Mouse (Mus musculus): Measurements from ENCODE around the gene Gm20075.
A peak's percentile ranks its signal among the peaks of the same experiment; 100 is the strongest.
"Not testable (repeated sequence)": the region's sequence is repeated elsewhere in the genome, so short reads cannot be mapped to it uniquely, and the experiment has no call there.

Gene Gm20075

DNA sequence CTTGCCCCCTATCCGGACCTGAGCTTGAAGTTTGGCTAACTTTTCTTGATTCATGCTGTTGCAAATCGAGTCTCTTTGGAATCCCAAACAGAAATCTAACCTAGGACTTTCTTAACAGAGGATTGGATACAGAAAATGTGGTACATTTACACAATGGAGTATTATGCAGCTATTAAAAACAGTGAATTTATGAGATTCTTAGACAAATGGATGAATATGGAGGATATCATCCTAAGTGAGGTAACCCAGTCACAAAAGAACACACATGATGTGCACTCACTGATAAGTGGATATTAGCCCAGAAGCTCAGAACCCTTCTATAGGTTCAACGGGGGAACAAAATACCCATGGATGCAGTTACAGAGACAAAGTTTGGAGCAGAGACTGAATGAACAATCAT is at the start of gene Gm20075:
Gene Gm20075 (minus strand): TSS at position 101 of the 400 bp plus-strand sequence.
- DNase-seq (ENCODE audit: low spot score in 2 of 2) = not testable (repeated sequence)

GRCm38 (mm10) chr13:96129081-96129480 is 47.9 kb upstream of the Gm20075 start:
- no peak for DNase-seq (ENCODE audit: low spot score in 2 of 2)

- no peak for DNase-seq (ENCODE audit: low spot score in 2 of 2)
Observed at GRCm38 (mm10) chr13:96126669-96127068, 45.5 kb upstream of the Gm20075 start.

- DNase-seq (ENCODE audit: low spot score in 2 of 2) = no peak
Observed at GRCm38 (mm10) chr13:96125011-96125410, 43.8 kb upstream of the Gm20075 start.

DNA sequence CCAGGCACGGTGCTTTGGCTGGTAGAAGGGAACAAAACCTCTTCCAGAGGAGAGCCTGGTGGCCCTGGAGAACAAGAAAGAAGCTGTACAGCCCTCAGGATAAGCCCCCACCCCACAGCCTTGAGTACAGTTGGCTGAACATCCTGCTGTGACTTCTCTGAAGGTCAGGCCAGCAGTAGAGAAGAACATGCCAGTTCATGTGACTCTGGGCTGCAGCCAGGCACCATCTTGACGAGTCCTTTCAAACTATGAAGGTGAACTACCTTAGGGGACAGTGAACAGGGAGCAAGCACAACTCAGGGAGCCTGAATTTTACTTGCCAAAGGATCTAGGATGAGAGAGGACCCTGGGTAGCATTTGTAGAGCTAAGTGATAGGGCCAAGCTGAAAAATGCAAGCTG is 31.5 kb upstream of the Gm20075 start:
- no peak for DNase-seq (ENCODE audit: low spot score in 2 of 2)

GRCm38 (mm10) chr13:96110767-96111166 is 29.6 kb upstream of the Gm20075 start:
- no peak for DNase-seq (ENCODE audit: low spot score in 2 of 2)

DNA sequence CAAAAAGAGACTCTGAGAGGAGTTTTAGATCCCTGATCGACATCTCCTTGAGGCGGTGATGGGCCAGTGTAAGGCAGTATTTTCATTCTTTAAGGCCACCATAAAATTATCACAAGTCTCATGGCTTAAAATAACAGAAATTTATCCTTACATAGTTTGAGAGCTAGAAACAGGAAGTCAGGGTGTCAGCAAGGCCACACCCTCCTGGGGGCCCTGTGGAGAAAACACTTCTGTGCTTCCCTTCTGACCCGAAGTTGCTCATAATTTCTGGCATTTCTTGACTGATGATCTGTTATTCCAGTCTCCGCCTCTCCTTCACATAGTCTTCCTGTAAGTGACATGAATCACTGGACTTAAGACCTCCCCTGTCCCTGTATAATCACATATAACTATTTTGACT is 25.2 kb upstream of the Gm20075 start:
- no peak for DNase-seq (ENCODE audit: low spot score in 2 of 2)

GRCm38 (mm10) chr13:96090929-96091328 is 9.8 kb upstream of the Gm20075 start:
- no peak for DNase-seq (ENCODE audit: low spot score in 2 of 2)

- DNase-seq (ENCODE audit: low spot score in 2 of 2) = no peak
Observed at GRCm38 (mm10) chr13:96085581-96086302, 4.6 kb upstream of the Gm20075 start.

- DNase-seq (ENCODE audit: low spot score in 2 of 2) = not testable (repeated sequence)
Observed at GRCm38 (mm10) chr13:96081754-96082153, 578 bp upstream of the Gm20075 start, which contains the start of gene Gm17190. TSS of gene Gm17190 (plus strand) at chr13:96082054.

GRCm38 (mm10) chr13:96073555-96073954 is 7.6 kb downstream of the Gm20075 start:
- DNase-seq (ENCODE audit: low spot score in 2 of 2) = no peak

GRCm38 (mm10) chr13:96052755-96053154 is 28.4 kb downstream of the Gm20075 start:
- DNase-seq (ENCODE audit: low spot score in 2 of 2) = no peak

- no peak for DNase-seq (ENCODE audit: low spot score in 2 of 2)
Observed at GRCm38 (mm10) chr13:96045396-96045795, 35.8 kb downstream of the Gm20075 start.

- no peak for DNase-seq (ENCODE audit: low spot score in 2 of 2)
Observed at GRCm38 (mm10) chr13:96040275-96041042, 40.7 kb downstream of the Gm20075 start.

DNA sequence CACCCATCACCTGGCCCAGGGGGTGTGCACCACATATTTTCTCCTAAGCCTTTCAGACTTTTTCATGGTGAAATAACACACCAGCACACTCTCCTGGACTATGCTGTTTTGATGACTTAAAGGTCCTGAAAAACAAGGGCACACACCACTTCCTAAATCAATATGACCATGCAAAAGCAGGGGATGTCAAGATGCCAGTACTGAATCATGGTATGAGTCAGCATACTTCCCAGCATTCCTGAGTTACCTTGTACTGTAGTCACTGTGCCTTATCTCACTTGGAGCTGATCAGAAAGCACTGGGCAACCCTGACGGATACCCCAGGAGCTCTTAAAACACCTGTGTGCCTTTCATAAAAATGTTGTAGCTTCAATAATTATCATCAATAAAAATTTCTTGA is 41.6 kb downstream of the Gm20075 start:
- no peak for DNase-seq (ENCODE audit: low spot score in 2 of 2)

- DNase-seq (ENCODE audit: low spot score in 2 of 2) = peak in 1 of 2 experiments; percentile 16
Observed at GRCm38 (mm10) chr13:96030368-96031223, 50.6 kb downstream of the Gm20075 start.
